Mouse (Mus musculus) central nervous system, embryonic 11.5 days (tissue): ENCODE results near the gene Cnnm2. TPM values are rescaled to one million over a fixed set of nuclear protein-coding genes. Genes with fewer than 3 reads are reported as not detected.

Experiments
- polyA plus RNA-seq: library from polyadenylated mRNA; depleted of rRNA; stranded (reverse); fragments of >200 nt; gene quantifications from 2 replicates; pipeline ENCODE4 v1.2.3, GENCODE M21; 2012; rRNA removed

Gene Cnnm2
- 4.8 and 5.9 TPM in 2 replicates for polyA plus RNA-seq

DNA sequence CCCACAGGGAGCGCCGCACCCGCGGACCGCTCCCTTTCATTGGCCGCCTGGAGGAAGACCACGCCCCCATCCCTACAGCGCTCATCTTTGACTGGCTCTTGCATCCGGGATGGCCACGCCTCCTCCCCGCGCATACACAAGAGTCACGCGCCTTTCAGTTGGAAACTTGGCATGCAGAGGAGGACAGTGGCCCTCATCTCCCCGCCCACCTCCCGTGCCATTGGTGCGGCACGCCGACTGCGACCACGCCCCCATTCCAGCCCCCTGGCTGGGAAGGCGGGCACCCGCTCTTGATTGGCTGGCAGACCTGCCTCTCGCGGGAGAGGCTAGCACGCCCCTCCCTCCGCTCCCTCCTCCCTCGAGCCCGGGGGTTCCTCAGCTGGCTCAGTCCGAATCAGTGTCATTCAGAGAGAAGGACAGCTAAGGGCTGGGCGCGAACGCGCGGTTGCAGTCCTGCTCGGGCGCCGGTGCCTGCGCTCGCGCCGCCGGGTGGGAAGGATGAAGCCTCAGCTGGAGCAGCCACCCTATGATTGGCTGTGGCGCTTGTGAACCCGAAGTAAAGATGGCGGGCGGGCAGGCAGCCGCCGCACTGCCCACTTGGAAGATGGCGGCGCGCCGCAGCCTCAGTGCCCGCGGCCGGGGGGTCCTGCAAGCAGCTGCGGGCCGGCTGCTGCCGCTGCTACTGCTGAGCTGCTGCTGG lies at the start of gene Cnnm2:
Gene Cnnm2 (plus strand): TSS at position 350 of the 700 bp plus-strand sequence.

Other genes starting within 250 kb of the Cnnm2 start
- 165 and 172 TPM in 2 replicates for gene Arl3, start 188.4 kb upstream of the Cnnm2 start, polyA plus RNA-seq
- gene Sfxn2, start 188.2 kb upstream of the Cnnm2 start, polyA plus RNA-seq: 11.7 and 16.0 TPM in 2 replicates
- 38.1 and 40.0 TPM in 2 replicates for gene Wbp1l, start 162.5 kb upstream of the Cnnm2 start, polyA plus RNA-seq
- 0.02 TPM in 1 of 2 replicates, not detected in the other for gene Cyp17a1, start 88.4 kb upstream of the Cnnm2 start, polyA plus RNA-seq
- gene Borcs7, start 71.7 kb upstream of the Cnnm2 start, polyA plus RNA-seq: 5.6 and 10.2 TPM in 2 replicates
- gene As3mt, start 54.1 kb upstream of the Cnnm2 start, polyA plus RNA-seq: 14.2 and 17.9 TPM in 2 replicates